Mouse (Mus musculus): ENCODE measurements around the gene Slc39a1.
"Not testable (repeated sequence)": the region's sequence is repeated elsewhere in the genome, so short reads cannot be mapped to it uniquely, and the experiment has no call there.

- not testable (repeated sequence) for TF ChIP-seq EP300, CTCF (IDR thresholded peaks at IDR 0.05; ENCODE audit: low read depth)
Observed at GRCm38 (mm10) chr3:90251731-90252226, 3.8 kb downstream of the Slc39a1 start.
